Mouse (Mus musculus) CH12.LX (cell line): ENCODE data around the gene Smad1. TPM values are rescaled to one million over a fixed set of nuclear protein-coding genes. Genes with fewer than 3 reads are reported as not detected.
A peak's percentile ranks its signal among the peaks of the same experiment; 100 is the strongest.

Source experiments
- DNase-seq: peaks from one replicate; pipeline ENCODE4 v3.0.0-alpha.2; 2013; ENCODE audit errors: extremely low read depth
- H3K27ac ChIP-seq: 2 replicates; pipeline ENCODE4 v1.5.1; 2012; ENCODE audit warnings: low read depth, mild to moderate bottlenecking, control low read depth, moderate library complexity; ENCODE audit not compliant: insufficient read depth
- H3K27me3 ChIP-seq: replicated peaks from 2 replicates; pipeline ENCODE3; 2012; ENCODE audit warnings: inconsistent platforms
- H3K36me3 ChIP-seq, 2 experiments: replicated peaks in 1 of 2; 2 replicates each; pipeline versions ENCODE3 to v1.6.1; 2012; ENCODE audit warnings: inconsistent platforms in 1 of 2, low read length in 1 of 2, mild to moderate bottlenecking in 1 of 2, mixed read lengths in 1 of 2, moderate library complexity in 1 of 2; ENCODE audit not compliant: control insufficient read depth in 1 of 2, insufficient read depth in 1 of 2
- H3K4me1 ChIP-seq, 2 experiments: 2 replicates each; pipeline ENCODE4 v1.6.1; 2012; ENCODE audit warnings: inconsistent platforms in 1 of 2, moderate library complexity in 1 of 2; ENCODE audit not compliant: insufficient read depth in 2 of 2, control insufficient read depth in 1 of 2
- H3K4me2 ChIP-seq: 2 replicates; pipeline ENCODE4 v1.6.1; 2012; ENCODE audit warnings: low read depth, mild to moderate bottlenecking, control low read depth; ENCODE audit not compliant: poor library complexity, insufficient read depth, severe bottlenecking
- H3K4me3 ChIP-seq, 3 experiments: fragments of 150-350 bp in 1 of 3; sonication (generic) in 1 of 3; replicated peaks in 1 of 3; 2 replicates each; pipeline versions ENCODE3 to v1.5.1; 2011 to 2012; ENCODE audit warnings: low read depth in 2 of 3, low read length in 2 of 3, mild to moderate bottlenecking in 2 of 3, moderate library complexity in 2 of 3, control low read depth in 1 of 3, improper control_type of control experiment in 1 of 3, inconsistent platforms in 1 of 3, mixed read lengths in 1 of 3; ENCODE audit not compliant: poor library complexity in 1 of 3
- H3K79me2 ChIP-seq: replicated peaks from 2 replicates; pipeline ENCODE4 v1.6.1; 2012; ENCODE audit warnings: mild to moderate bottlenecking, moderate library complexity; ENCODE audit not compliant: control insufficient read depth, poor library complexity, insufficient read depth, severe bottlenecking; ENCODE audit errors: extremely low read depth
- H3K9ac ChIP-seq: 2 replicates; pipeline ENCODE4 v1.6.1; 2012; ENCODE audit warnings: low read depth, mild to moderate bottlenecking, control low read depth, moderate library complexity; ENCODE audit not compliant: insufficient read depth
- H3K9me3 ChIP-seq: replicated peaks from 2 replicates; pipeline ENCODE3; 2012; ENCODE audit warnings: low read length, inconsistent platforms, mixed read lengths
- BHLHE40 ChIP-seq: IDR thresholded peaks from 2 replicates; pipeline ENCODE4 v1.6.1; 2011; ENCODE audit warnings: mild to moderate bottlenecking, low read depth, low read length, improper control_type of control experiment
- CHD2 ChIP-seq: IDR thresholded peaks from 2 replicates; pipeline ENCODE4 v1.6.1; 2011; ENCODE audit warnings: low read length, improper control_type of control experiment
- ELF1 ChIP-seq: IDR thresholded peaks from 2 replicates; pipeline ENCODE4 v1.6.1; 2014; ENCODE audit warnings: low read depth, mild to moderate bottlenecking, inconsistent platforms, low read length, improper control_type of control experiment
- EP300 ChIP-seq: IDR thresholded peaks from 2 replicates; pipeline ENCODE4 v1.6.1; 2011; ENCODE audit warnings: low read length, improper control_type of control experiment
- GABPA ChIP-seq: IDR thresholded peaks from 2 replicates; pipeline ENCODE4 v1.6.1; 2012; ENCODE audit warnings: low read depth, low read length, improper control_type of control experiment, inconsistent platforms; ENCODE audit not compliant: insufficient replicate concordance
- HCFC1 ChIP-seq: IDR thresholded peaks from 2 replicates; pipeline ENCODE4 v1.6.1; 2012; ENCODE audit warnings: low read depth, mild to moderate bottlenecking, inconsistent platforms, low read length, improper control_type of control experiment
- KAT2A ChIP-seq: IDR thresholded peaks from 2 replicates; pipeline ENCODE4 v1.6.1; 2012; ENCODE audit warnings: low read length, improper control_type of control experiment, inconsistent platforms; ENCODE audit not compliant: insufficient replicate concordance
- MAFK ChIP-seq: IDR thresholded peaks from 2 replicates; pipeline ENCODE4 v1.6.1; 2011; ENCODE audit warnings: low read length, improper control_type of control experiment; ENCODE audit not compliant: insufficient replicate concordance
- MAZ ChIP-seq: IDR thresholded peaks from 2 replicates; pipeline ENCODE4 v1.6.1; 2012; ENCODE audit warnings: low read depth, mild to moderate bottlenecking, inconsistent platforms, low read length, improper control_type of control experiment, moderate library complexity
- MEF2A ChIP-seq: IDR thresholded peaks from 2 replicates; pipeline ENCODE4 v1.6.1; 2014; ENCODE audit warnings: low read depth, mild to moderate bottlenecking, inconsistent platforms, low read length, improper control_type of control experiment, borderline replicate concordance
- MXI1 ChIP-seq: IDR thresholded peaks from 2 replicates; pipeline ENCODE4 v1.6.1; 2011; ENCODE audit warnings: mild to moderate bottlenecking, low read depth, low read length, improper control_type of control experiment
- MYC ChIP-seq: IDR thresholded peaks from 2 replicates; pipeline ENCODE4 v1.6.1; 2011; ENCODE audit warnings: low read depth, mild to moderate bottlenecking, improper control_type of control experiment, low read length
- NELFE ChIP-seq: IDR thresholded peaks from 2 replicates; pipeline ENCODE4 v1.6.1; 2011; ENCODE audit warnings: low read depth, low read length, improper control_type of control experiment
- RAD21 ChIP-seq: IDR thresholded peaks from 2 replicates; pipeline ENCODE4 v1.6.1; 2011; ENCODE audit warnings: low read depth, mild to moderate bottlenecking, low read length, improper control_type of control experiment, moderate library complexity
- TBP ChIP-seq: conservative IDR thresholded peaks from 2 replicates; pipeline ENCODE4 v1.6.1; 2011; ENCODE audit warnings: low read depth, low read length, improper control_type of control experiment
- USF2 ChIP-seq: conservative IDR thresholded peaks from 2 replicates; pipeline ENCODE4 v1.6.1; 2011; ENCODE audit warnings: low read depth, low read length, improper control_type of control experiment
- ZC3H11A ChIP-seq: IDR thresholded peaks from 2 replicates; pipeline ENCODE4 v1.6.1; 2012; ENCODE audit warnings: low read depth, mild to moderate bottlenecking, inconsistent platforms, low read length, improper control_type of control experiment
- ZMIZ1 ChIP-seq: IDR thresholded peaks from 2 replicates; pipeline ENCODE4 v1.6.1; 2012; ENCODE audit warnings: low read depth, mild to moderate bottlenecking, inconsistent platforms, low read length, improper control_type of control experiment
- ZNF384 ChIP-seq: IDR thresholded peaks from 2 replicates; pipeline ENCODE4 v1.6.1; 2012; ENCODE audit warnings: low read depth, low read length, improper control_type of control experiment, inconsistent platforms
- dilution Hi-C: fragments of 300-500 bp; cut with MboI; formaldehyde crosslinking; loops from 2 replicates; pipeline ENCODE4 v1.14.3; 2020; ENCODE audit warnings: low sequenced_read_pairs; ENCODE audit not compliant: extremely low pct_unique_long_range_greater_than_20kb, extremely low pct_ligation_motif_present
- in situ Hi-C: fragments of 300-500 bp; cut with MboI; formaldehyde crosslinking; loops from 3 replicates; pipeline ENCODE4 v1.14.3; 2019; ENCODE audit warnings: low sequenced_read_pairs, low pct_ligation_motif_present, low pct_unique_long_range_greater_than_20kb, mixed read lengths
- polyA plus RNA-seq: library from polyadenylated mRNA; unstranded; fragments of >175 nt; gene quantifications from 2 replicates; pipeline ENCODE4 v1.2.1, GENCODE M21; 2012; ENCODE audit warnings: low read depth; ENCODE audit not compliant: insufficient read length
- total RNA-seq, 2 experiments: library from RNA; depleted of rRNA; stranded (reverse); fragments of 300-350 nt in 1 of 2; fragments of >200 nt in 1 of 2; gene quantifications; 2 replicates each; pipeline ENCODE4 v1.2.3; 2012 to 2014

Smad1 gene
- total and polyA plus RNA-seq, 3 experiments: not detected

- in situ Hi-C loops: no loop called here
Measured at GRCm38 (mm10) chr8:79324928-79325327, 74.4 kb downstream of the Smad1 start.

GRCm38 (mm10) chr8:79324036-79324435, 75.3 kb downstream of the Smad1 start:
- dilution Hi-C loops: no loop called here
- no peaks in the 10 kb centered on the region for H3K36me3 ChIP-seq

More at GRCm38 (mm10) chr8:79324928-79325327, 74.4 kb downstream of the Smad1 start:
- Histone ChIP-seq H3K9ac (no peak overlapping the region), H3K27ac (no peak overlapping the region), H3K4me3 (no peak overlapping the region), H3K4me2 (no peak overlapping the region), H3K9me3 (no peaks in the 10 kb centered on the region), H3K79me2 (no peaks in the 10 kb centered on the region), H3K4me1 (peaks cover 12 to 14% of the 10 kb centered on the region in 2 experiments), H3K27me3 (peaks cover 61% of the 10 kb centered on the region), H3K36me3 (no peaks in the 10 kb centered on the region)
- dilution Hi-C loops: no loop called here
- TF ChIP-seq EP300: no peak
- TF ChIP-seq USF2: no peak
- TF ChIP-seq CHD2: no peak
- no peak for TF ChIP-seq MYC
- TF ChIP-seq ZMIZ1: no peak
- no peak for TF ChIP-seq GABPA
- no peak for TF ChIP-seq NELFE
- no peak for TF ChIP-seq HCFC1
- TF ChIP-seq MAZ: no peak
- no peak for TF ChIP-seq KAT2A
- no peak for TF ChIP-seq ELF1
- TF ChIP-seq BHLHE40: no peak
- TF ChIP-seq TBP: no peak
- no peak for TF ChIP-seq MXI1
- TF ChIP-seq ZC3H11A: no peak
- TF ChIP-seq MEF2A: no peak
- TF ChIP-seq, all 38 proteins: peak for 0
- no peak for DNase-seq

More at GRCm38 (mm10) chr8:79324036-79324435, 75.3 kb downstream of the Smad1 start:
- no peak overlapping the region for H3K27ac ChIP-seq
- in situ Hi-C loops: no loop called here
- TF ChIP-seq BHLHE40: peak; percentile 82
- TF ChIP-seq MAFK: no peak
- TF ChIP-seq MEF2A: no peak
- TF ChIP-seq ZNF384: no peak
- no peak for TF ChIP-seq TBP
- no peak for TF ChIP-seq RAD21
- no peaks in the 10 kb centered on the region for H3K9me3 ChIP-seq
- H3K4me2 ChIP-seq: no peak overlapping the region
- H3K9ac ChIP-seq: no peak overlapping the region
- peak overlapping the region in 1 of 3 experiments; percentile 50 for H3K4me3 ChIP-seq
- H3K4me1 ChIP-seq: peaks cover 6% of the 10 kb centered on the region in 2 experiments; a peak in 3 of 4 replicates
- H3K79me2 ChIP-seq: no peaks in the 10 kb centered on the region
- no peak for DNase-seq
- H3K27me3 ChIP-seq: peaks cover 55% of the 10 kb centered on the region
